ENCODE assay signal across 24 mouse cellular contexts in genomic region chr1:63019916-63020315, GRCm38 (mm10).
"Had no signal": no experiment of that assay in that cellular context is flagged by ENCODE, and none has a peak within 500 bp of the region (broad histone marks: within the 10 kb centered on the region; RNA-seq: fewer than 3 reads in every experiment).

No protein-coding gene starts in this region.

- H3K4me3 ChIP-seq: gastrocnemius, adult 2 months; heart, adult 2 months; heart, embryonic 13.5 days; heart, embryonic 15.5 days; hindbrain, embryonic 13.5 days; hindbrain, embryonic 15.5 days; limb, embryonic 13.5 days; limb, embryonic 15.5 days; liver, embryonic 12.5 days had no signal

- H3K4me1 ChIP-seq: heart, embryonic 13.5 days; heart, embryonic 15.5 days; hindbrain, embryonic 13.5 days; hindbrain, embryonic 15.5 days; limb, embryonic 13.5 days; limb, embryonic 15.5 days; liver, embryonic 12.5 days had no signal

- H3K9me3 ChIP-seq: heart, embryonic 13.5 days; heart, embryonic 15.5 days; hindbrain, embryonic 13.5 days; hindbrain, embryonic 15.5 days; limb, embryonic 13.5 days; limb, embryonic 15.5 days; liver, embryonic 12.5 days had no signal

- H3K9ac ChIP-seq: heart, embryonic 13.5 days; heart, embryonic 15.5 days; hindbrain, embryonic 13.5 days; hindbrain, embryonic 15.5 days; limb, embryonic 13.5 days; limb, embryonic 15.5 days; liver, embryonic 12.5 days; liver, embryonic 14.5 days had no signal

- H3K27ac ChIP-seq: gastrocnemius, adult 2 months; heart, adult 2 months; heart, embryonic 13.5 days; heart, embryonic 15.5 days; hindbrain, embryonic 13.5 days; hindbrain, embryonic 15.5 days; hindbrain, postnatal 0 days; limb, embryonic 13.5 days; limb, embryonic 15.5 days; liver, embryonic 12.5 days; liver, embryonic 14.5 days had no signal

- H3K27me3 ChIP-seq: heart, embryonic 13.5 days; heart, embryonic 15.5 days; hindbrain, embryonic 13.5 days; hindbrain, embryonic 15.5 days; limb, embryonic 13.5 days; limb, embryonic 15.5 days; liver, embryonic 12.5 days had no signal

- ATAC-seq: hindbrain, postnatal 0 days; liver, embryonic 12.5 days had no signal

- H3K36me3 ChIP-seq: heart, embryonic 13.5 days; heart, embryonic 15.5 days; hindbrain, embryonic 13.5 days; hindbrain, embryonic 15.5 days; limb, embryonic 13.5 days; limb, embryonic 15.5 days; liver, embryonic 12.5 days had no signal

- H3K4me2 ChIP-seq: heart, embryonic 11.5 days; heart, embryonic 13.5 days; heart, embryonic 15.5 days; hindbrain, embryonic 13.5 days; hindbrain, embryonic 15.5 days; limb, embryonic 13.5 days; limb, embryonic 15.5 days; liver, embryonic 12.5 days had no signal

- DNase-seq: gastrocnemius, adult 2 months; gastrocnemius, postnatal 14 days; gastrocnemius, postnatal 36 days; heart, adult 2 months; heart, postnatal 14 days; heart, postnatal 36 days; kidney, adult 18-20 months; kidney, adult 8-10 months; kidney, postnatal 10 days; kidney, postnatal 25 days; kidney, postnatal 4 days; layer of hippocampus, adult 9-11 months; layer of hippocampus, postnatal 36 days; left cerebral cortex, postnatal 4 days had no signal
